Mouse (Mus musculus): ENCODE results near the gene Mycbp2. TPM values are rescaled to one million over a fixed set of nuclear protein-coding genes. Genes with fewer than 3 reads are reported as not detected.
A peak's percentile ranks its signal among the peaks of the same experiment; 100 is the strongest.

Gene Mycbp2
- polyA plus RNA-seq, 1 experiment from 2014 or later = 16.2 TPM

- no peak overlapping the region for H3K27ac ChIP-seq
- peaks cover 14% of the 10 kb centered on the region for H3K4me1 ChIP-seq
- DNase-seq (ENCODE audit: low spot score) = no peak
- H3K4me3 ChIP-seq = no peak overlapping the region
- no peaks in the 10 kb centered on the region for H3K27me3 ChIP-seq (ENCODE audit: low read depth, poor library complexity, severe bottlenecking)
- 89% methylated on average over 8 of the region's 8 CpGs for WGBS
- H3K36me3 ChIP-seq = peaks cover 53% of the 10 kb centered on the region
- no peaks in the 10 kb centered on the region for H3K9me3 ChIP-seq (replicated peaks)
Measured at GRCm38 (mm10) chr14:103095826-103096225, 250.8 kb downstream of the Mycbp2 start.

- Histone ChIP-seq H3K9me3 (replicated peaks) (no peaks in the 10 kb centered on the region), H3K4me1 (peaks cover 10% of the 10 kb centered on the region), H3K27ac (no peak overlapping the region), H3K4me3 (no peak overlapping the region), H3K36me3 (peaks cover 57% of the 10 kb centered on the region), H3K27me3 (ENCODE audit: low read depth, poor library complexity, severe bottlenecking) (no peaks in the 10 kb centered on the region)
- WGBS = 93% methylated on average over 8 of the region's 8 CpGs
- no peak for DNase-seq (ENCODE audit: low spot score)
Measured at GRCm38 (mm10) chr14:103095036-103095435, 251.6 kb downstream of the Mycbp2 start.

- H3K4me1 ChIP-seq = peaks cover 10% of the 10 kb centered on the region
- H3K36me3 ChIP-seq = peaks cover 66% of the 10 kb centered on the region
- no peaks in the 10 kb centered on the region for H3K9me3 ChIP-seq (replicated peaks)
- no peaks in the 10 kb centered on the region for H3K27me3 ChIP-seq (ENCODE audit: low read depth, poor library complexity, severe bottlenecking)
- no peak overlapping the region for H3K4me3 ChIP-seq
- WGBS = 74% methylated on average over 4 of the region's 4 CpGs
- no peak overlapping the region for H3K27ac ChIP-seq
- DNase-seq (ENCODE audit: low spot score) = no peak
Measured at GRCm38 (mm10) chr14:103093670-103094069, 252.9 kb downstream of the Mycbp2 start.

GRCm38 (mm10) chr14:103093236-103093635 lies 253.4 kb downstream of the Mycbp2 start:
- H3K27me3 ChIP-seq (ENCODE audit: low read depth, poor library complexity, severe bottlenecking) = no peaks in the 10 kb centered on the region
- 87% methylated on average over 3 of the region's 3 CpGs for WGBS
- peaks cover 10% of the 10 kb centered on the region for H3K4me1 ChIP-seq
- no peak for DNase-seq (ENCODE audit: low spot score)
- no peaks in the 10 kb centered on the region for H3K9me3 ChIP-seq (replicated peaks)
- H3K27ac ChIP-seq = no peak overlapping the region
- H3K4me3 ChIP-seq = no peak overlapping the region
- H3K36me3 ChIP-seq = peaks cover 71% of the 10 kb centered on the region

GRCm38 (mm10) chr14:103088624-103089023 lies 258.0 kb downstream of the Mycbp2 start:
- Histone ChIP-seq H3K9me3 (replicated peaks) (no peaks in the 10 kb centered on the region), H3K4me3 (no peak overlapping the region), H3K36me3 (peaks cover 84% of the 10 kb centered on the region), H3K27me3 (ENCODE audit: low read depth, poor library complexity, severe bottlenecking) (no peaks in the 10 kb centered on the region), H3K27ac (no peak overlapping the region), H3K4me1 (no peaks in the 10 kb centered on the region)
- peak; percentile 40 for DNase-seq (ENCODE audit: low spot score)
- WGBS = 72% methylated on average over 6 of the region's 6 CpGs

- 88% methylated on average over 5 of the region's 5 CpGs for WGBS
- Histone ChIP-seq H3K9me3 (replicated peaks) (no peaks in the 10 kb centered on the region), H3K4me3 (no peak overlapping the region), H3K27me3 (ENCODE audit: low read depth, poor library complexity, severe bottlenecking) (no peaks in the 10 kb centered on the region), H3K36me3 (peaks cover 82% of the 10 kb centered on the region), H3K27ac (no peak overlapping the region), H3K4me1 (no peaks in the 10 kb centered on the region)
- DNase-seq (ENCODE audit: low spot score) = no peak
Measured at GRCm38 (mm10) chr14:103087846-103088245, 258.8 kb downstream of the Mycbp2 start.

GRCm38 (mm10) chr14:103086671-103087324 lies 259.8 kb downstream of the Mycbp2 start:
- H3K4me3 ChIP-seq = no peak overlapping the region
- H3K27ac ChIP-seq = no peak overlapping the region
- 89% methylated on average over 4 of the region's 4 CpGs for WGBS
- H3K27me3 ChIP-seq (ENCODE audit: low read depth, poor library complexity, severe bottlenecking) = no peaks in the 10 kb centered on the region
- no peaks in the 10 kb centered on the region for H3K4me1 ChIP-seq
- peaks cover 85% of the 10 kb centered on the region for H3K36me3 ChIP-seq
- no peak for DNase-seq (ENCODE audit: low spot score)
- H3K9me3 ChIP-seq (replicated peaks) = no peaks in the 10 kb centered on the region

- Histone ChIP-seq H3K4me1 (no peaks in the 10 kb centered on the region), H3K4me3 (no peak overlapping the region), H3K9me3 (replicated peaks) (no peaks in the 10 kb centered on the region), H3K27ac (no peak overlapping the region), H3K36me3 (peaks cover 82% of the 10 kb centered on the region), H3K27me3 (ENCODE audit: low read depth, poor library complexity, severe bottlenecking) (no peaks in the 10 kb centered on the region)
- WGBS = 92% methylated on average over 1 of the region's 1 CpGs
- DNase-seq (ENCODE audit: low spot score) = no peak
Measured at GRCm38 (mm10) chr14:103085840-103086533, 260.6 kb downstream of the Mycbp2 start.

- DNase-seq (ENCODE audit: low spot score) = no peak
- WGBS = 88% methylated on average over 9 of the region's 9 CpGs
- Histone ChIP-seq H3K4me3 (no peak overlapping the region), H3K4me1 (no peaks in the 10 kb centered on the region), H3K36me3 (peaks cover 77% of the 10 kb centered on the region), H3K9me3 (replicated peaks) (no peaks in the 10 kb centered on the region), H3K27me3 (ENCODE audit: low read depth, poor library complexity, severe bottlenecking) (no peaks in the 10 kb centered on the region), H3K27ac (no peak overlapping the region)
Measured at GRCm38 (mm10) chr14:103079209-103079977, 267.2 kb downstream of the Mycbp2 start.

GRCm38 (mm10) chr14:103078006-103078912 lies 268.4 kb downstream of the Mycbp2 start:
- 90% methylated on average over 16 of the region's 16 CpGs for WGBS
- no peak overlapping the region for H3K4me3 ChIP-seq
- H3K9me3 ChIP-seq (replicated peaks) = no peaks in the 10 kb centered on the region
- no peaks in the 10 kb centered on the region for H3K27me3 ChIP-seq (ENCODE audit: low read depth, poor library complexity, severe bottlenecking)
- no peak overlapping the region for H3K27ac ChIP-seq
- DNase-seq (ENCODE audit: low spot score) = no peak
- H3K4me1 ChIP-seq = no peaks in the 10 kb centered on the region
- H3K36me3 ChIP-seq = peaks cover 81% of the 10 kb centered on the region

- Histone ChIP-seq H3K36me3 (peaks cover 81% of the 10 kb centered on the region), H3K27me3 (ENCODE audit: low read depth, poor library complexity, severe bottlenecking) (no peaks in the 10 kb centered on the region), H3K9me3 (replicated peaks) (no peaks in the 10 kb centered on the region), H3K27ac (no peak overlapping the region), H3K4me3 (no peak overlapping the region), H3K4me1 (no peaks in the 10 kb centered on the region)
- DNase-seq (ENCODE audit: low spot score) = no peak
- 94% methylated on average over 9 of the region's 9 CpGs for WGBS
Measured at GRCm38 (mm10) chr14:103077272-103078005, 269.2 kb downstream of the Mycbp2 start.

- Histone ChIP-seq H3K27me3 (ENCODE audit: low read depth, poor library complexity, severe bottlenecking) (no peaks in the 10 kb centered on the region), H3K4me3 (no peak overlapping the region), H3K4me1 (peaks cover 8% of the 10 kb centered on the region), H3K36me3 (peaks cover 76% of the 10 kb centered on the region), H3K9me3 (replicated peaks) (no peaks in the 10 kb centered on the region), H3K27ac (no peak overlapping the region)
- 93% methylated on average over 7 of the region's 7 CpGs for WGBS
- DNase-seq (ENCODE audit: low spot score) = no peak
Measured at GRCm38 (mm10) chr14:103075166-103075565, 271.4 kb downstream of the Mycbp2 start.
